Mouse (Mus musculus): Measurements from ENCODE around the gene Cwc27.

Gene Cwc27

GRCm38 (mm10) chr13:104645778-104646425, 171.0 kb downstream of the Cwc27 start:
- DNase-seq (ENCODE audit: low spot score in 2 of 2) = no peak

DNA sequence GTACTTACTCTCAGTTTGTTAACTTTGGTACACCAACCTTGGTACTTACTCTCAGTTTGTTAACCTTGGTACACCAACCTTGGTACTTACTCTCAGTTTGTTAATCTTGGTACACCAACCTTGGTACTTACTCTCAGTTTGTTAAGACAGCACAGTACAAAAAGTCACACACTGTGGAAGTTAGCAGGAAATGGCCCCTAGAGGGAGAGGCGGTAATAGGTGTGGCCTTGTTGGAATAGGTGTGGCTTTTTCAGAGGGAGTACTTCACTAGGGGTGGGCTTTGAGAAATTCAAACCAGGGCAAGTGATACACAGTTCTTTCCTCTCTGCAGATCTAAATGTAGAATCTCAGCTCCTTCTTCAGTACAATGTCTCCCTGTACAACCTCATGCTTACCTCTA, 172.8 kb downstream of the Cwc27 start:
- no peak for DNase-seq (ENCODE audit: low spot score in 2 of 2)

- DNase-seq (ENCODE audit: low spot score in 2 of 2) = no peak
Measured at GRCm38 (mm10) chr13:104640694-104641454, 176.1 kb downstream of the Cwc27 start.

- DNase-seq (ENCODE audit: low spot score in 2 of 2) = no peak
Measured at GRCm38 (mm10) chr13:104638988-104639387, 178.0 kb downstream of the Cwc27 start.

- no peak for DNase-seq (ENCODE audit: low spot score in 2 of 2)
Measured at GRCm38 (mm10) chr13:104635965-104636462, 180.9 kb downstream of the Cwc27 start.

GRCm38 (mm10) chr13:104634708-104635107, 182.2 kb downstream of the Cwc27 start:
- DNase-seq (ENCODE audit: low spot score in 2 of 2) = no peak

DNA sequence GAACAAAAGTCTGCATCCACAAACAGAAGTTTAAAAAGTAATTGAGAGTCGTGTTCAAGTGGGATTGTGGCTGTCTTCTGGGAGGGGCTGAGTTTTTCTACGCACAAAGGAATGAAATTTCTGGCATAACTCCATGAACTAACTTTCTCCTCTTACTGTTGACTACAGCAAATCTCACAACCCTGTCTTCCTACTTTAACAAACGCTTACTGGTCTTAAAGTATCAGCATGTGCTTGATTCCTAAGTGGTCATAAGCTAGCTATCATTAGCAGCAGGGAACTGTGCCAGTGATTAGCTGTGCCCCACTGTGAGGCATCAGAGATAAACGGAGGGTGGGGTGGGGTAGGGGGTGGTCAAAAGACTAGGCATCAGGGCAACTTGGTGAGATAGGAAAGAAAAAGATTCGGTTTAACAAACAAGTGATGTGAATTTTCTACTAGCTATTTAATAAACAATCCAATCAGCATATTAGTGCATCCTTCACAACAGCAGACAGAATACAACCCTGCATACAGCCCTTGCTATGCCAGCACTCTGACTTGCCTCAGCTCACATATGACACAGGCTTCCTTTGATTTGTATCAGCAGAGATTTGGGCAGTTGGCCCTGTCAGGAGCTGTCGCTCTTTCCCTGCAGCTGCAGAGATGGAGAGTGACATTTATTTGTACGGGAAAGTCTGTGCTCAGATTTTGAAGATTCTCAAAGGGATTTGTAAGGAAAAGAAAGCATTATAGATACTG, 184.3 kb downstream of the Cwc27 start:
- no peak for DNase-seq (ENCODE audit: low spot score in 2 of 2)

DNA sequence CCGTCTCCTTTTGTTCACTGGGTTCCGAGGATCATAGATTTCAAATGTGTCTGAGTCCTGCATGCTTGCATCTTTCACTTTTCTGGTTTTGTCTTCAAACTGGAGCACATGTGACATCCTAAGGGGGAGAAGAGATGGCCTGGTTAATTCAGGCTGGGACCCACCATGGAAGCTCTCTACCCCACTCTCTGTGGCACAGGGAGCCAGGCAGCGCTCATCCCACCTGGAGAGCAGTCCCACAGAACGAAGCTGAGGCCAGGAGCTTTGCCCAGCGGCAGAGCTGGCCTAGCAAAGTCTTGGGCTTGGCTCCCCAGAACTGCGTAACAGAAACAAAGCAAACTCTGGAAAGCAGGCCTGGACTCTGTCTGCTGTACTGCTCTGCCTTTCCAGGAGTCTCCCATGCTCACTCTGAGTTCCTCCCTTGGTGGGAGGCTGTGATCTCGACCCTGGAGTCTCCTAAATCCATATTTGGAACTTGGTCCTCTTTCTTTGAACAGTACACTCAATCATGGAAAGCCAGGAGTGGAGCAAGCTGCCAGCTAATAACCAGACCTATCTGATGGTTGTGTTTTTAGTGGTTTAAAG, 185.2 kb downstream of the Cwc27 start:
- DNase-seq (ENCODE audit: low spot score in 2 of 2) = no peak

DNA sequence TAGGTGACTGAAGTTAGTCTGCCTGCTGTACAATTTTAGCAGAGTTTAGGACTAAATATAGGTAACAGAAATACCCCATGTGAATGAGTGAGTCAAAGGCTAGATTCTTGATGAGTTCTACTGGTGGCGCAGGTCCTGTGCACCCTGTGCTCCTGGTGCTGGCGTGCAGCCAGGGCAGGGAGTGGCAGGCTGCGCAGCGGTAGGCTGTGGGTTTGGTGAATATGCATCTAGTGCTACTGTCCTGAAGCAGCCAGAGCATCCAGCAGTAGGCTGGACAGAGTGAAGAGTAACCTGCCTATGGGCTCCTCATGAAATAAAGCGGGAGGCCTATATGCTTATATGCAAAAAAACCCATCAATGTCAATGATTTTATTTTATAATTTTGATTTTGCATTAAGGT, 186.1 kb downstream of the Cwc27 start:
- no peak for DNase-seq (ENCODE audit: low spot score in 2 of 2)

DNA sequence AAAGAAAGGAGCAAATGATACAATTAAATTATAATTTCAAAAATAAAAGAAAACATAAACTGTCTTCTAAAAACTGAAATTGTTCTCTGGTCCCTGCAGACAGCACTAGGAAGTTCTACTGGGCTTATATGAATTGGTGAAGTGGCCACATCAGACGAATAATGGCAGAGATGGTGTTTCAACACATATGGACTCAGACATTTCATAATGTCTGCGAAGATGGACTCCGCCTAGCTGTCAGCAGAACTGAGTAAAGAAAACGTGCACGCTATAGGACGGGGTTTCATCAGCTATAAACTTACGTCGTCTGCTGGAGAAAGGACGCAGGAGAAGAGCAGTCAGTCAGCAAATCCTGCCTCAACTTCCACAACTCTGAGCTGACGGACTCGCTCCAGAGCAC, 187.3 kb downstream of the Cwc27 start:
- no peak for DNase-seq (ENCODE audit: low spot score in 2 of 2)

- no peak for DNase-seq (ENCODE audit: low spot score in 2 of 2)
Measured at GRCm38 (mm10) chr13:104628019-104628418, 188.9 kb downstream of the Cwc27 start.

DNA sequence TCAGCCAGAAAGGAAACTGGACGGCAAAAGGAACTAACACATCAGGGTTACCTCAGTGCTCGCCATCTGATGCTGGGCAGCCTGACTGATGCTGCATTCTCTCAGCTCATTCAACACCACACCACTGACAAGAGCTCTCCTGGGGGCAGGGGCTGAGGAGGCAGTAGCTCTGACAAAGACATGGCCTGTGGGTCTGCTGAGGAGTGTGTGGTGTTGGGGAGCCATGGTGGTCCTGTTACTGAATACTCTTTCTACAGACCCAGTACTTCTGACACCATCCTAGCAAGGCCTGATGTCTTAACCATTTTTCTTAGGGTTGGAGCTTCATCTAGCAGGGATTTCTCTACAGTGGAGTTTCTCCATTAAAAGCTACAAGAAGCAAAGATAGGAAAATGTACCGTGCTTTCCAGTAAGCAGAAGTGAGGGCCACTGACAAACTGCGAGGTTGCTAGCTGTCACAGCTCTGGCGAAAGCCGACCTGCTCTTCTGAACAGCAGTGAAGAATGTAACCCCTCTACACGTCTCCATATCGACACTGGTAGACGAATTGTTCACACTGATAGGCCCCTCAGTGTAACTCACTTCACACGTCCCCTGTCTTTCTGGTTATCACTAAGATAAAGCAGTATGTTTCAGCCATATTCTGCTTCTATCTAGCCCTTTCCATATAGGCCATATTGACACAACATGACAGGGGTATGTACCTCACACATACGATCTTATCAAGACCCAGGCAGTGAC, 189.6 kb downstream of the Cwc27 start:
- no peak for DNase-seq (ENCODE audit: low spot score in 2 of 2)

GRCm38 (mm10) chr13:104623130-104623891, 193.6 kb downstream of the Cwc27 start:
- DNase-seq (ENCODE audit: low spot score in 2 of 2) = no peak

GRCm38 (mm10) chr13:104622102-104622743, 194.7 kb downstream of the Cwc27 start:
- no peak for DNase-seq (ENCODE audit: low spot score in 2 of 2)

- DNase-seq (ENCODE audit: low spot score in 2 of 2) = no peak
Measured at GRCm38 (mm10) chr13:104620423-104620822, 196.5 kb downstream of the Cwc27 start.

DNA sequence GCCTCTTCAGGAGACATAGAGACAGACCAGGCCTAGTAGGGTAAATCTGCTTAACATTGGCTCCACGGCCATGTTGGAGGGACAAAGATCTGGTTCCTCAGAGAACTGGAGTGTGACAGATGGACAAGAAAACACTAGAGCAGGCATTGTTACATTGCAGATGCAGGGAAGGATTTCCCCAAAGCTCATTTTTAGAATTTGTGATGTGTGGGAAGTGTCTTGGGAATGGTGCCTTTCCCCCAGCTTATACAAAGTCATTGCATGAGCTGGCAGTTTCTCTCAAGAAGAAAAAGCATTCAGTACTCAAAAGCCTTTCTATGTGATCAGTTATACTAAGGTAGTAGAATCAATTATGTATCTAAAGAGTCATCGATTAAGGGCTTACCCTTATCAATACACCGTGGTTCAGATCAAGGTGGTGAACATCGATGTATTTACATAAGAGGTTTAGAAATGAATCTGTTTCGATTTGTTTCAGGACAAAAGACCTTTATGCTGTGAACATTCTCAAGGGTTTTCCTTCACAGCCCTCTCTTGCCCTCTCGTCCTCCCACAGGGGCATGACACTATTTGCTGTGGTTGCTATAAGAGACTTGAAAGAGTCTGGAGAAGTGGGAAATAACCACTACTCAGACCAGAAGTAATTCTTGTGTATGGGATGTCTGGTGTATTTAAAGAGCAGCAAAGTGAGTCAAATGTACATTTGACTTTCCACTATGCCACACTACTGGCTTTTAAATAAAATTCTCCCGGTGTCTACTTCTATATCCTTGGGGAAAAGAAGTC, 197.2 kb downstream of the Cwc27 start:
- DNase-seq (ENCODE audit: low spot score in 2 of 2) = no peak

- DNase-seq (ENCODE audit: low spot score in 2 of 2) = no peak
Measured at GRCm38 (mm10) chr13:104617201-104617600, 199.7 kb downstream of the Cwc27 start.

DNA sequence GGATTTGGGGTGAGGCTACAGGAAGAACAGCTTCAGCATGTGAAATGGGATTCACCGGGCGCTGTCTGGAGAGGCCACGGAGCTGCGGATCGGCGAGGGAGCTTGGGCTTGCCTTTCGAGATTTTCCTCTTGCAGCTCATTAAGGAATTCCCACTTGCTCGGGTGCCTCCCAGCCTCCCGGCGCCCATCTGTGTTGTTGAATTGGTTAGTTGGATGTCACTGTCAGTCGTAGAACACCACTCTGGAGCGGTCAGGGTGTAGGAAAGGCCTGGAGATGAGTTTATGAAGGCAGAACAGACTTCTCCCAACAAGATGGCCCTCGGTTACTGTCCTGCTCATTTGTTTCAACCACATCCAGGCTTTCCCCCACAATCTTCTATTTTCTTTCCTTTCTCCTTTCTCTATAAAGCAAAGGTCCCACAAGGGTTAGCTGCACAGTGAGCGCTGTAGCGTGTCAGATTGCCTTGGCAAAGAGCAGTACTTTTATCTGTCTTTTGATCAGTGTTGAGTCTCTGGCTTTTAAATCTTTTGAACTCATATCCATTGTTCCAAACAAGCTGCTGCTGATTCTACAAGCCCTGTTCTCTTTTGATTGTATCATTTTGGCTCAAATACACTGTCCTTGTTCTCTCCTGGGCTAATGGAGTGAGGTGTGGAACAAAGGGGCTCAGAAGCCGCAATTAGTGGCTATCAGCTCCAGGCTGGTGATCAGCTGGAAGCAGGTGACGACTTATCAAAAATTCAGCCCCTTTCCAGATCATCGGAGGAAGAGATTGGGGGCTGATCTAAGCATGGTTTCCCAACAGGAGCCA, 200.7 kb downstream of the Cwc27 start:
- no peak for DNase-seq (ENCODE audit: low spot score in 2 of 2)

GRCm38 (mm10) chr13:104615111-104615510, 201.8 kb downstream of the Cwc27 start:
- DNase-seq (ENCODE audit: low spot score in 2 of 2) = peak; percentile 8 to 48
